Mouse (Mus musculus): Measurements from ENCODE around the gene Dtx3l. TPM values are rescaled to one million over a fixed set of nuclear protein-coding genes. Genes with fewer than 3 reads are reported as not detected.
"Not testable (repeated sequence)": the region's sequence is repeated elsewhere in the genome, so short reads cannot be mapped to it uniquely, and the experiment has no call there.

The Dtx3l gene
- polyA plus RNA-seq, 1 experiment, result 20.9 TPM

GRCm38 (mm10) chr16:35981363-35981821 lies 42.4 kb upstream of the Dtx3l start:
- H3K27ac ChIP-seq (ENCODE audit: control insufficient read depth, insufficient read depth, low read length), result no peak overlapping the region
- DNase-seq, result peak; percentile 100
- H3K36me3 ChIP-seq (ENCODE audit: control insufficient read depth, insufficient read depth, low read length), result no peaks in the 10 kb centered on the region
- H3K4me1 ChIP-seq (replicated peaks; ENCODE audit: control insufficient read depth, insufficient read depth, low read length), result peaks cover 6% of the 10 kb centered on the region
- TF ChIP-seq POLR2A (IDR thresholded peaks at IDR 0.05; ENCODE audit: control insufficient read depth, extremely low read depth, insufficient read depth, low read length, poor library complexity) (no peak), CTCF (IDR thresholded peaks at IDR 0.05; ENCODE audit: borderline replicate concordance, control insufficient read depth, extremely low read depth, insufficient read depth, low read length, poor library complexity) (no peak)
- 63% methylated on average over 19 of the region's 19 CpGs for WGBS
- H3K27me3 ChIP-seq (ENCODE audit: control insufficient read depth, insufficient read depth, low read length), result no peaks in the 10 kb centered on the region; the same call in 1 of the 2 replicates
- H3K4me3 ChIP-seq (ENCODE audit: control insufficient read depth, insufficient read depth, low read length), result no peak overlapping the region

- 100% methylated on average over 1 of the region's 1 CpGs for WGBS
- H3K36me3 ChIP-seq (ENCODE audit: control insufficient read depth, insufficient read depth, low read length); H3K4me3 ChIP-seq (ENCODE audit: control insufficient read depth, insufficient read depth, low read length); DNase-seq; H3K27me3 ChIP-seq (ENCODE audit: control insufficient read depth, insufficient read depth, low read length); H3K4me1 ChIP-seq (replicated peaks; ENCODE audit: control insufficient read depth, insufficient read depth, low read length); H3K27ac ChIP-seq (ENCODE audit: control insufficient read depth, insufficient read depth, low read length): not testable (repeated sequence)
These were observed 39.5 kb upstream of the Dtx3l start, which contains the start of gene Kpna1 for GRCm38 (mm10) chr16:35978450-35978849. TSS of gene Kpna1 (plus strand) at chr16:35978750.

GRCm38 (mm10) chr16:35974021-35974420 lies 35.1 kb upstream of the Dtx3l start:
- Histone ChIP-seq H3K4me3 (ENCODE audit: control insufficient read depth, insufficient read depth, low read length) (no peak overlapping the region), H3K27me3 (ENCODE audit: control insufficient read depth, insufficient read depth, low read length) (no peaks in the 10 kb centered on the region), H3K27ac (ENCODE audit: control insufficient read depth, insufficient read depth, low read length) (no peak overlapping the region), H3K4me1 (replicated peaks; ENCODE audit: control insufficient read depth, insufficient read depth, low read length) (no peaks in the 10 kb centered on the region), H3K36me3 (ENCODE audit: control insufficient read depth, insufficient read depth, low read length) (peaks cover 16% of the 10 kb centered on the region)
- no peak for TF ChIP-seq POLR2A (IDR thresholded peaks at IDR 0.05; ENCODE audit: control insufficient read depth, extremely low read depth, insufficient read depth, low read length, poor library complexity)
- TF ChIP-seq CTCF (IDR thresholded peaks at IDR 0.05; ENCODE audit: borderline replicate concordance, control insufficient read depth, extremely low read depth, insufficient read depth, low read length, poor library complexity), result no peak
- no peak for DNase-seq
- 71% methylated on average over 1 of the region's 1 CpGs for WGBS

GRCm38 (mm10) chr16:35968149-35968548 lies 29.2 kb upstream of the Dtx3l start:
- DNase-seq, result no peak
- Histone ChIP-seq H3K4me3 (ENCODE audit: control insufficient read depth, insufficient read depth, low read length) (no peak overlapping the region), H3K27ac (ENCODE audit: control insufficient read depth, insufficient read depth, low read length) (no peak overlapping the region), H3K36me3 (ENCODE audit: control insufficient read depth, insufficient read depth, low read length) (peaks cover 38% of the 10 kb centered on the region), H3K27me3 (ENCODE audit: control insufficient read depth, insufficient read depth, low read length) (no peaks in the 10 kb centered on the region), H3K4me1 (replicated peaks; ENCODE audit: control insufficient read depth, insufficient read depth, low read length) (no peaks in the 10 kb centered on the region)
- 90% methylated on average over 2 of the region's 2 CpGs for WGBS
- TF ChIP-seq POLR2A (IDR thresholded peaks at IDR 0.05; ENCODE audit: control insufficient read depth, extremely low read depth, insufficient read depth, low read length, poor library complexity), result no peak
- TF ChIP-seq CTCF (IDR thresholded peaks at IDR 0.05; ENCODE audit: borderline replicate concordance, control insufficient read depth, extremely low read depth, insufficient read depth, low read length, poor library complexity), result no peak

- no peak overlapping the region for H3K27ac ChIP-seq (ENCODE audit: control insufficient read depth, insufficient read depth, low read length)
- no peak for DNase-seq
- no peak overlapping the region for H3K4me3 ChIP-seq (ENCODE audit: control insufficient read depth, insufficient read depth, low read length)
- 93% methylated on average over 4 of the region's 4 CpGs for WGBS
- peaks cover 38% of the 10 kb centered on the region for H3K36me3 ChIP-seq (ENCODE audit: control insufficient read depth, insufficient read depth, low read length)
- no peaks in the 10 kb centered on the region for H3K27me3 ChIP-seq (ENCODE audit: control insufficient read depth, insufficient read depth, low read length)
- TF ChIP-seq POLR2A (IDR thresholded peaks at IDR 0.05; ENCODE audit: control insufficient read depth, extremely low read depth, insufficient read depth, low read length, poor library complexity) (no peak), CTCF (IDR thresholded peaks at IDR 0.05; ENCODE audit: borderline replicate concordance, control insufficient read depth, extremely low read depth, insufficient read depth, low read length, poor library complexity) (no peak)
- no peaks in the 10 kb centered on the region for H3K4me1 ChIP-seq (replicated peaks; ENCODE audit: control insufficient read depth, insufficient read depth, low read length)
These were observed 28.4 kb upstream of the Dtx3l start for GRCm38 (mm10) chr16:35967319-35967718.

GRCm38 (mm10) chr16:35966411-35967115 lies 27.6 kb upstream of the Dtx3l start:
- peaks cover 32% of the 10 kb centered on the region for H3K36me3 ChIP-seq (ENCODE audit: control insufficient read depth, insufficient read depth, low read length)
- H3K27me3 ChIP-seq (ENCODE audit: control insufficient read depth, insufficient read depth, low read length), result no peaks in the 10 kb centered on the region
- DNase-seq, result no peak
- no peak overlapping the region for H3K27ac ChIP-seq (ENCODE audit: control insufficient read depth, insufficient read depth, low read length)
- WGBS, result 94% methylated on average over 5 of the region's 5 CpGs
- TF ChIP-seq POLR2A (IDR thresholded peaks at IDR 0.05; ENCODE audit: control insufficient read depth, extremely low read depth, insufficient read depth, low read length, poor library complexity) (no peak), CTCF (IDR thresholded peaks at IDR 0.05; ENCODE audit: borderline replicate concordance, control insufficient read depth, extremely low read depth, insufficient read depth, low read length, poor library complexity) (no peak)
- H3K4me3 ChIP-seq (ENCODE audit: control insufficient read depth, insufficient read depth, low read length), result no peak overlapping the region
- H3K4me1 ChIP-seq (replicated peaks; ENCODE audit: control insufficient read depth, insufficient read depth, low read length), result no peaks in the 10 kb centered on the region

GRCm38 (mm10) chr16:35965991-35966390 lies 27.0 kb upstream of the Dtx3l start:
- not testable (repeated sequence) for H3K27me3 ChIP-seq (ENCODE audit: control insufficient read depth, insufficient read depth, low read length); H3K27ac ChIP-seq (ENCODE audit: control insufficient read depth, insufficient read depth, low read length); DNase-seq; H3K4me3 ChIP-seq (ENCODE audit: control insufficient read depth, insufficient read depth, low read length); H3K4me1 ChIP-seq (replicated peaks; ENCODE audit: control insufficient read depth, insufficient read depth, low read length)
- H3K36me3 ChIP-seq (ENCODE audit: control insufficient read depth, insufficient read depth, low read length), result peaks cover 30% of the 10 kb centered on the region
- WGBS, result 97% methylated on average over 4 of the region's 4 CpGs
